Mouse (Mus musculus) G1E (cell line): ENCODE measurements around the gene Ube2m.

Experiments used
- CTCF ChIP-seq: IDR thresholded peaks from 2 replicates; pipeline ENCODE4 v1.5.1; 2012; ENCODE audit warnings: low read depth, low read length, inconsistent platforms, mixed read lengths
- GATA2 ChIP-seq: IDR thresholded peaks from 2 replicates; pipeline ENCODE4 v1.6.1; 2012; ENCODE audit warnings: low read depth, low read length, inconsistent platforms, borderline replicate concordance
- POLR2AphosphoS5 ChIP-seq: IDR thresholded peaks from 2 replicates; pipeline ENCODE4 v1.6.1; 2012; ENCODE audit warnings: low read depth, low read length, inconsistent platforms; ENCODE audit not compliant: insufficient replicate concordance
- TAL1 ChIP-seq: conservative IDR thresholded peaks from 2 replicates; pipeline ENCODE4 v1.6.1; 2012; ENCODE audit warnings: low read depth, low read length, inconsistent platforms, mixed read lengths

GRCm38 (mm10) chr7:13015217-13015616 is 22.9 kb downstream of the Ube2m start:
- TF ChIP-seq CTCF (no peak), GATA2 (no peak), TAL1 (no peak), POLR2AphosphoS5 (no peak)
